Mouse (Mus musculus): ENCODE measurements around the gene Map3k21. TPM values are rescaled to one million over a fixed set of nuclear protein-coding genes. Genes with fewer than 3 reads are reported as not detected.

Gene Map3k21
- total and polyA plus RNA-seq, 2 experiments from 2014 or later: 0.98 to 2.8 TPM

GRCm38 (mm10) chr8:125980826-125981225 is 70.6 kb downstream of the Map3k21 start:
- Histone ChIP-seq H3K9me3 (ENCODE audit: low read length) (no peaks in the 10 kb centered on the region), H3K4me1 (ENCODE audit: insufficient read depth, low read length) (no peaks in the 10 kb centered on the region), H3K27me3 (ENCODE audit: insufficient read depth, low read length) (no peaks in the 10 kb centered on the region), H3K27ac (ENCODE audit: low read depth, low read length) (no peak overlapping the region), H3K9ac (replicated peaks; ENCODE audit: low read length, poor library complexity, severe bottlenecking) (no peak overlapping the region), H3K36me3 (ENCODE audit: insufficient read depth, low read length) (no peaks in the 10 kb centered on the region), H3K4me2 (ENCODE audit: low read depth, low read length, poor library complexity, severe bottlenecking) (no peak overlapping the region), H3K4me3 (ENCODE audit: low read depth, low read length) (no peak overlapping the region)
- TF ChIP-seq CTCF (IDR thresholded peaks at IDR 0.05): no peak
- ATAC-seq (ENCODE audit: low FRiP score) (no peak), DNase-seq (ENCODE audit: low spot score) (no peak)
- 39% methylated on average over 6 of the region's 6 CpGs for WGBS

- no peak for ATAC-seq (ENCODE audit: low FRiP score)
- no peak overlapping the region for H3K4me2 ChIP-seq (ENCODE audit: low read depth, low read length, poor library complexity, severe bottlenecking)
- no peak overlapping the region for H3K27ac ChIP-seq (ENCODE audit: low read depth, low read length)
- H3K4me1 ChIP-seq (ENCODE audit: insufficient read depth, low read length): no peaks in the 10 kb centered on the region; the same call in 1 of the 2 replicates
- no peak for TF ChIP-seq CTCF (IDR thresholded peaks at IDR 0.05)
- DNase-seq (ENCODE audit: low spot score): no peak
- H3K4me3 ChIP-seq (ENCODE audit: low read depth, low read length): no peak overlapping the region
- H3K27me3 ChIP-seq (ENCODE audit: insufficient read depth, low read length): peaks cover 3% of the 10 kb centered on the region; the same call in 1 of the 2 replicates
- no peaks in the 10 kb centered on the region for H3K9me3 ChIP-seq (ENCODE audit: low read length)
- H3K9ac ChIP-seq (replicated peaks; ENCODE audit: low read length, poor library complexity, severe bottlenecking): no peak overlapping the region
- no peaks in the 10 kb centered on the region for H3K36me3 ChIP-seq (ENCODE audit: insufficient read depth, low read length)
- WGBS: 74% methylated on average over 3 of the region's 3 CpGs
Observed at GRCm38 (mm10) chr8:125983515-125983914, 73.3 kb downstream of the Map3k21 start.

GRCm38 (mm10) chr8:125984140-125984539 is 73.9 kb downstream of the Map3k21 start:
- Histone ChIP-seq H3K9me3 (ENCODE audit: low read length) (no peaks in the 10 kb centered on the region), H3K27me3 (ENCODE audit: insufficient read depth, low read length) (peaks cover 3% of the 10 kb centered on the region; the same call in 1 of the 2 replicates), H3K4me2 (ENCODE audit: low read depth, low read length, poor library complexity, severe bottlenecking) (no peak overlapping the region), H3K4me1 (ENCODE audit: insufficient read depth, low read length) (no peaks in the 10 kb centered on the region; the same call in 1 of the 2 replicates), H3K9ac (replicated peaks; ENCODE audit: low read length, poor library complexity, severe bottlenecking) (no peak overlapping the region), H3K4me3 (ENCODE audit: low read depth, low read length) (no peak overlapping the region), H3K27ac (ENCODE audit: low read depth, low read length) (no peak overlapping the region), H3K36me3 (ENCODE audit: insufficient read depth, low read length) (no peaks in the 10 kb centered on the region)
- 94% methylated on average over 4 of the region's 4 CpGs for WGBS
- DNase-seq (ENCODE audit: low spot score) (no peak), ATAC-seq (ENCODE audit: low FRiP score) (no peak)
- TF ChIP-seq CTCF (IDR thresholded peaks at IDR 0.05): no peak

GRCm38 (mm10) chr8:125985364-125985763 is 75.1 kb downstream of the Map3k21 start:
- Histone ChIP-seq H3K36me3 (ENCODE audit: insufficient read depth, low read length) (no peaks in the 10 kb centered on the region), H3K9ac (replicated peaks; ENCODE audit: low read length, poor library complexity, severe bottlenecking) (no peak overlapping the region), H3K27me3 (ENCODE audit: insufficient read depth, low read length) (peaks cover 3% of the 10 kb centered on the region; the same call in 1 of the 2 replicates), H3K9me3 (ENCODE audit: low read length) (no peaks in the 10 kb centered on the region), H3K4me1 (ENCODE audit: insufficient read depth, low read length) (no peaks in the 10 kb centered on the region; the same call in 1 of the 2 replicates), H3K27ac (ENCODE audit: low read depth, low read length) (no peak overlapping the region), H3K4me3 (ENCODE audit: low read depth, low read length) (no peak overlapping the region), H3K4me2 (ENCODE audit: low read depth, low read length, poor library complexity, severe bottlenecking) (no peak overlapping the region)
- ATAC-seq (ENCODE audit: low FRiP score): no peak
- DNase-seq (ENCODE audit: low spot score): peak; percentile 30
- TF ChIP-seq CTCF (IDR thresholded peaks at IDR 0.05): no peak
- 89% methylated on average over 2 of the region's 2 CpGs for WGBS

GRCm38 (mm10) chr8:125986999-125987589 is 76.8 kb downstream of the Map3k21 start:
- no peak for TF ChIP-seq CTCF (IDR thresholded peaks at IDR 0.05)
- ATAC-seq (ENCODE audit: low FRiP score) (no peak), DNase-seq (ENCODE audit: low spot score) (peak; percentile 40)
- H3K4me2 ChIP-seq (ENCODE audit: low read depth, low read length, poor library complexity, severe bottlenecking): no peak overlapping the region
- H3K27ac ChIP-seq (ENCODE audit: low read depth, low read length): no peak overlapping the region
- H3K4me3 ChIP-seq (ENCODE audit: low read depth, low read length): no peak overlapping the region
- no peaks in the 10 kb centered on the region for H3K9me3 ChIP-seq (ENCODE audit: low read length)
- H3K4me1 ChIP-seq (ENCODE audit: insufficient read depth, low read length): no peaks in the 10 kb centered on the region; the same call in 1 of the 2 replicates
- H3K9ac ChIP-seq (replicated peaks; ENCODE audit: low read length, poor library complexity, severe bottlenecking): no peak overlapping the region
- WGBS: 26% methylated on average over 6 of the region's 6 CpGs
- H3K27me3 ChIP-seq (ENCODE audit: insufficient read depth, low read length): peaks cover 3% of the 10 kb centered on the region; the same call in 1 of the 2 replicates
- no peaks in the 10 kb centered on the region for H3K36me3 ChIP-seq (ENCODE audit: insufficient read depth, low read length)

GRCm38 (mm10) chr8:125987996-125988395 is 77.7 kb downstream of the Map3k21 start:
- Histone ChIP-seq H3K4me3 (ENCODE audit: low read depth, low read length) (no peak overlapping the region), H3K9ac (replicated peaks; ENCODE audit: low read length, poor library complexity, severe bottlenecking) (no peak overlapping the region), H3K4me1 (ENCODE audit: insufficient read depth, low read length) (no peaks in the 10 kb centered on the region; the same call in 1 of the 2 replicates), H3K36me3 (ENCODE audit: insufficient read depth, low read length) (no peaks in the 10 kb centered on the region), H3K27me3 (ENCODE audit: insufficient read depth, low read length) (peaks cover 3% of the 10 kb centered on the region; the same call in 1 of the 2 replicates), H3K27ac (ENCODE audit: low read depth, low read length) (no peak overlapping the region), H3K4me2 (ENCODE audit: low read depth, low read length, poor library complexity, severe bottlenecking) (no peak overlapping the region), H3K9me3 (ENCODE audit: low read length) (no peaks in the 10 kb centered on the region)
- 52% methylated on average over 2 of the region's 2 CpGs for WGBS
- ATAC-seq (ENCODE audit: low FRiP score) (no peak), DNase-seq (ENCODE audit: low spot score) (no peak)
- TF ChIP-seq CTCF (IDR thresholded peaks at IDR 0.05): no peak
